Mouse (Mus musculus) liver, embryonic 14.5 days (tissue): ENCODE measurements around the gene Hoxd11.

Source experiments
- CTCF ChIP-seq: IDR thresholded peaks from 2 replicates; pipeline ENCODE4 v1.5.1; 2016; ENCODE audit warnings: antibody characterized with exemption, low read depth, control low read depth
- EP300 ChIP-seq: IDR thresholded peaks from 2 replicates; pipeline ENCODE4 v1.6.1; 2016; ENCODE audit warnings: antibody characterized with exemption, low read depth

DNA sequence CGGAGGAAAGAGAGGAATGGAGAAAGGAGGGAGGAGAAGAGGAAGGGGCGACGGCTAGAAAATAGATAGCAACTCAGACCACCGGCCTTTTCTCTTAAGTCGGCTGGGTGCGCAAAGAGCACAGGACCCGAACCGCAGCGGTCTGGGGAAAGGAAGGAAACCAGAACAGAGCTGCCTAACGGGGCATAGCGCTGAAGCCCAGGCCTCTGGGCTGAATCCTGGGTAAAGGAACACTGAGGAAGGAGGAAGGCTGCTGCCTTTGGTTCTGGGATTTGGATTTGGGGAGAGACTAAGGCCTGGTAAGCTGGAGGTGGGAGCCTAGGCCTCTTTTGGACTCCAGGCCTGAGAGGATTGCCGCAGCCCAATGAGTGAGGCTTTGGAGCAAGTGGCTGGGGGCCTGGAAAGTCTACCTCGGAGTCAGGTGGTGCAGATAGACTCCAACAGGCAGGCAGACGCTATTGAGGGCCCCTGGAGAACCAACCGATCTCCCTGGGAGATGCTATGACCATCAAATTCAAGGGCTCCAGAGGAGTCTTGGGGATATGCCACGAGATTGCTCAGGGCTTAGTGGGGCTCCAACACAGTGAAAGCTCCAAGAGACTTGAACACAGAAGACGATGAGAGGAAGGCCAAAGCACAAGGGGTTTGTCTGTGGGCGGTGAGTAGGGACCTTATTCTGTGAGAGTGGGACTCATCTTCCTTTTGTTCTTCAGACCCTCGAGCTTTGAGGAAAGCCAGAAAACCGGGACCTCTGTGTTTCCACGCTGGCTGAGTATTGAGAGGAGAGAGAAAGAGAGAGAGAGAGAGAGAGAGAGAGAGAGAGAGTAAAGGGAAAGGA, 1.4 kb downstream of the Hoxd11 start:
- TF ChIP-seq CTCF (no peak), EP300 (no peak)
